Mouse (Mus musculus): ENCODE measurements around the gene Kif26b. TPM values are rescaled to one million over a fixed set of nuclear protein-coding genes. Genes with fewer than 3 reads are reported as not detected.

The Kif26b gene
- polyA plus RNA-seq, 1 experiment: 0.28 TPM

GRCm38 (mm10) chr1:178691679-178692078 lies 162.8 kb downstream of the Kif26b start:
- H3K4me1 ChIP-seq (ENCODE audit: control insufficient read depth, insufficient read depth, insufficient read length, low read length): no peaks in the 10 kb centered on the region
- 100% methylated on average over 2 of the region's 3 CpGs for WGBS
- no peak for TF ChIP-seq POLR2A (IDR thresholded peaks at IDR 0.05; ENCODE audit: low read depth, low read length)
- no peaks in the 10 kb centered on the region for H3K36me3 ChIP-seq (ENCODE audit: control insufficient read depth, insufficient read depth, low read length)
- H3K27me3 ChIP-seq (ENCODE audit: control insufficient read depth, insufficient read depth, low read length): no peaks in the 10 kb centered on the region
- H3K4me3 ChIP-seq (ENCODE audit: low read depth, low read length): no peak overlapping the region
- no peak overlapping the region for H3K27ac ChIP-seq (ENCODE audit: insufficient read depth, low read depth, low read length)

- Histone ChIP-seq H3K27ac (ENCODE audit: insufficient read depth, low read depth, low read length) (no peak overlapping the region), H3K27me3 (ENCODE audit: control insufficient read depth, insufficient read depth, low read length) (no peaks in the 10 kb centered on the region), H3K4me1 (ENCODE audit: control insufficient read depth, insufficient read depth, insufficient read length, low read length) (no peaks in the 10 kb centered on the region), H3K4me3 (ENCODE audit: low read depth, low read length) (no peak overlapping the region), H3K36me3 (ENCODE audit: control insufficient read depth, insufficient read depth, low read length) (no peaks in the 10 kb centered on the region)
- TF ChIP-seq CTCF (IDR thresholded peaks at IDR 0.05; ENCODE audit: extremely low read depth, insufficient read length, insufficient replicate concordance, low read depth, low read length) (no peak), POLR2A (IDR thresholded peaks at IDR 0.05; ENCODE audit: low read depth, low read length) (no peak)
- 56% methylated on average over 4 of the region's 4 CpGs for WGBS
Measured at GRCm38 (mm10) chr1:178700102-178700501, 171.2 kb downstream of the Kif26b start.

- TF ChIP-seq POLR2A (IDR thresholded peaks at IDR 0.05; ENCODE audit: low read depth, low read length) (no peak), CTCF (IDR thresholded peaks at IDR 0.05; ENCODE audit: extremely low read depth, insufficient read length, insufficient replicate concordance, low read depth, low read length) (no peak)
- peaks cover 3% of the 10 kb centered on the region; the same call in 1 of the 2 replicates for H3K4me1 ChIP-seq (ENCODE audit: control insufficient read depth, insufficient read depth, insufficient read length, low read length)
- H3K4me3 ChIP-seq (ENCODE audit: low read depth, low read length): no peak overlapping the region
- H3K27ac ChIP-seq (ENCODE audit: insufficient read depth, low read depth, low read length): no peak overlapping the region
- H3K27me3 ChIP-seq (ENCODE audit: control insufficient read depth, insufficient read depth, low read length): no peaks in the 10 kb centered on the region
- 66% methylated on average over 8 of the region's 8 CpGs for WGBS
- H3K36me3 ChIP-seq (ENCODE audit: control insufficient read depth, insufficient read depth, low read length): no peaks in the 10 kb centered on the region
Measured at GRCm38 (mm10) chr1:178703496-178703895, 174.6 kb downstream of the Kif26b start.

GRCm38 (mm10) chr1:178707925-178708351 lies 179.0 kb downstream of the Kif26b start:
- WGBS: 24% methylated on average over 7 of the region's 7 CpGs
- Histone ChIP-seq H3K27me3 (ENCODE audit: control insufficient read depth, insufficient read depth, low read length) (no peaks in the 10 kb centered on the region), H3K4me1 (ENCODE audit: control insufficient read depth, insufficient read depth, insufficient read length, low read length) (peaks cover 3% of the 10 kb centered on the region; the same call in 1 of the 2 replicates), H3K4me3 (ENCODE audit: low read depth, low read length) (no peak overlapping the region), H3K36me3 (ENCODE audit: control insufficient read depth, insufficient read depth, low read length) (no peaks in the 10 kb centered on the region), H3K27ac (ENCODE audit: insufficient read depth, low read depth, low read length) (no peak overlapping the region)
- TF ChIP-seq CTCF (IDR thresholded peaks at IDR 0.05; ENCODE audit: extremely low read depth, insufficient read length, insufficient replicate concordance, low read depth, low read length): no peak
- no peak for TF ChIP-seq POLR2A (IDR thresholded peaks at IDR 0.05; ENCODE audit: low read depth, low read length)

GRCm38 (mm10) chr1:178708356-178708755 lies 179.4 kb downstream of the Kif26b start:
- Histone ChIP-seq H3K4me1 (ENCODE audit: control insufficient read depth, insufficient read depth, insufficient read length, low read length) (peaks cover 3% of the 10 kb centered on the region; the same call in 1 of the 2 replicates), H3K36me3 (ENCODE audit: control insufficient read depth, insufficient read depth, low read length) (no peaks in the 10 kb centered on the region), H3K27me3 (ENCODE audit: control insufficient read depth, insufficient read depth, low read length) (no peaks in the 10 kb centered on the region), H3K27ac (ENCODE audit: insufficient read depth, low read depth, low read length) (no peak overlapping the region), H3K4me3 (ENCODE audit: low read depth, low read length) (no peak overlapping the region)
- TF ChIP-seq CTCF (IDR thresholded peaks at IDR 0.05; ENCODE audit: extremely low read depth, insufficient read length, insufficient replicate concordance, low read depth, low read length) (no peak), POLR2A (IDR thresholded peaks at IDR 0.05; ENCODE audit: low read depth, low read length) (no peak)
- WGBS: 38% methylated on average over 1 of the region's 1 CpGs

GRCm38 (mm10) chr1:178712189-178712873 lies 183.4 kb downstream of the Kif26b start:
- H3K4me3 ChIP-seq (ENCODE audit: low read depth, low read length): no peak overlapping the region
- H3K27ac ChIP-seq (ENCODE audit: insufficient read depth, low read depth, low read length): no peak overlapping the region
- peaks cover 3% of the 10 kb centered on the region; the same call in 1 of the 2 replicates for H3K4me1 ChIP-seq (ENCODE audit: control insufficient read depth, insufficient read depth, insufficient read length, low read length)
- WGBS: 81% methylated on average over 9 of the region's 9 CpGs
- TF ChIP-seq POLR2A (IDR thresholded peaks at IDR 0.05; ENCODE audit: low read depth, low read length) (no peak), CTCF (IDR thresholded peaks at IDR 0.05; ENCODE audit: extremely low read depth, insufficient read length, insufficient replicate concordance, low read depth, low read length) (no peak)
- H3K36me3 ChIP-seq (ENCODE audit: control insufficient read depth, insufficient read depth, low read length): no peaks in the 10 kb centered on the region
- H3K27me3 ChIP-seq (ENCODE audit: control insufficient read depth, insufficient read depth, low read length): no peaks in the 10 kb centered on the region

GRCm38 (mm10) chr1:178714209-178714608 lies 185.3 kb downstream of the Kif26b start:
- Histone ChIP-seq H3K27me3 (ENCODE audit: control insufficient read depth, insufficient read depth, low read length) (no peaks in the 10 kb centered on the region), H3K4me3 (ENCODE audit: low read depth, low read length) (no peak overlapping the region), H3K4me1 (ENCODE audit: control insufficient read depth, insufficient read depth, insufficient read length, low read length) (no peaks in the 10 kb centered on the region), H3K27ac (ENCODE audit: insufficient read depth, low read depth, low read length) (no peak overlapping the region), H3K36me3 (ENCODE audit: control insufficient read depth, insufficient read depth, low read length) (no peaks in the 10 kb centered on the region)
- TF ChIP-seq CTCF (IDR thresholded peaks at IDR 0.05; ENCODE audit: extremely low read depth, insufficient read length, insufficient replicate concordance, low read depth, low read length) (no peak), POLR2A (IDR thresholded peaks at IDR 0.05; ENCODE audit: low read depth, low read length) (no peak)
- WGBS: 88% methylated on average over 5 of the region's 5 CpGs
